Comparison of ENCODE assay signal across 8 mouse cellular contexts in the genomic region with DNA sequence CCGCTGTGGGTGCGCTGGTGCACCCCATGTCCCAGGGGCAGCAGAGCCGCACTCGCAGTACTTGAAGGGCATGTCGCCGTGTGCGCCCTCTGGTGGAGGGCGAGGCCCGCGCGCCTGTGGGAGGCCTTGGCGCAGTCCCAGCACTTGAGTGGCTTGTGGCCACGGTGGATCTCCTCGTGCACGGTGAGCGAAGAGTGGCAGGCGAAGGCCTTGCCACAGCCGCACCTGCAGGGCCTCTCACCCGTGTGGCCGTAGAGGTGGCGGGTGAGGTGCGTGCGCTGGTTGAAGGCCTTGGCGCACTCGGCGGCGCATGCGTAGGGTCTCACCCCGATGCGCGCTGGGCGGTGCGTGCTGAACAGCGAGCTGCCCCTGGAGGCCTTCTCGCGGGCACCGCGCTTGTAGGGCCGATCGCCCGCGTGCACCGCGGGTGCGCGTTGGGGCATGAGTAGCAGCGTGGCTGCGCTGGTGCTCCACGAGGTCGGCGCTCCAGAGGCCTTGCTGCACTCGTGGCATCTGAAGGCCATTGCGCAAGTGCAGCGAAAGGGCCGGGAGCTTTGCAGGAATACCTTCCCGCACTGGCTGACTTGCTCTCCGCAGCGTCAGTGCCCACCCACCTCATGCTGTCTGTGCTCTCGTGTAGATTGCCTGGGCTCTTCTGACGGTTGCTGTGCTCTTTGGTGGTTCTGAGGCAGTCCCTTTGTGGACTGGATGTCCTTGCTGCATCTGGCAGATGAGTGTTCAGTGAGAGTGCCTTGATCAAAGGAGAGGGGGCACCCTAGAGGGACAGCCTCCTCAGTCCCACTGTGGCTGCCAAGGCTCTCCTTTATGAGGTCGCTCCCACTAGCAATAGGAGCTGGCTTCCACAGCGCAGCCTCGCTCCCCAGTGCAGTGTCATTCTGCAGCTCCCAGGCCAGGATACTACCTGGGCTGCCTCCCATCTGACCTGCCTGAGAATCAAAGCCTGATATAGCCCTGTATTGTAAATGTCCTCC. TPM values are rescaled to one million over a fixed set of nuclear protein-coding genes. Genes with fewer than 3 reads are reported as not detected.
A peak's percentile ranks its signal among the peaks of the same experiment; 100 is the strongest.
DNase-seq lines count a peak whose midpoint lies in the region; ATAC-seq and TF ChIP-seq lines count a peak whose summit lies in the region.

No protein-coding gene starts in this region.

- no peaks in the 10 kb centered on the region for H3K36me3 ChIP-seq in hindbrain, postnatal 0 days (ENCODE audit: insufficient read depth, low read length)
- H3K36me3 ChIP-seq in limb, embryonic 11.5 days (ENCODE audit: control insufficient read depth, insufficient read depth, low read length): no peaks in the 10 kb centered on the region
- no peaks in the 10 kb centered on the region for H3K36me3 ChIP-seq in midbrain, embryonic 11.5 days (ENCODE audit: control insufficient read depth, insufficient read depth, low read length)
- no peaks in the 10 kb centered on the region for H3K36me3 ChIP-seq in spleen, adult 2 months (ENCODE audit: control insufficient read depth, insufficient read depth, low read length)

- no peaks in the 10 kb centered on the region for H3K9me3 ChIP-seq in hindbrain, postnatal 0 days (ENCODE audit: low read length)
- H3K9me3 ChIP-seq in limb, embryonic 11.5 days (ENCODE audit: control insufficient read depth, low read length): no peaks in the 10 kb centered on the region
- H3K9me3 ChIP-seq in midbrain, embryonic 11.5 days (ENCODE audit: control insufficient read depth, low read length): no peaks in the 10 kb centered on the region

- peak overlapping the region; percentile 76 for H3K4me2 ChIP-seq in hindbrain, postnatal 0 days (ENCODE audit: low read depth, low read length)
- peak overlapping the region; percentile 88 for H3K4me2 ChIP-seq in limb, embryonic 11.5 days (ENCODE audit: low read depth, severe bottlenecking)
- H3K4me2 ChIP-seq in midbrain, embryonic 11.5 days: peak overlapping the region; percentile 89

- H3K27ac ChIP-seq in gastrocnemius, adult 2 months: peak overlapping the region; percentile 55
- peak overlapping the region; percentile 60 for H3K27ac ChIP-seq in hindbrain, postnatal 0 days
- H3K27ac ChIP-seq in limb, embryonic 11.5 days (replicated peaks; ENCODE audit: low read depth, low read length): no peak overlapping the region
- no peak overlapping the region for H3K27ac ChIP-seq in midbrain, embryonic 11.5 days (ENCODE audit: low read depth, low read length)
- no peak overlapping the region for H3K27ac ChIP-seq in spleen, adult 2 months (ENCODE audit: insufficient read depth, low read length)

- TF ChIP-seq POLR2A in spleen, adult 2 months (IDR thresholded peaks at IDR 0.05; ENCODE audit: low read depth, low read length): no peak

- DNase-seq in ovary, adult 18-20 months (ENCODE audit: low spot score): peak; percentile 52
- no peak for DNase-seq in ovary, postnatal 14 days (ENCODE audit: low spot score)
- peak; percentile 78 to 82 for DNase-seq in cerebellum, postnatal 14 days
- DNase-seq in gastrocnemius, adult 2 months: peak; percentile 77
- DNase-seq in hindbrain, postnatal 0 days (ENCODE audit: low spot score): peak; percentile 81
- DNase-seq in limb, embryonic 11.5 days (ENCODE audit: low spot score): peak; percentile 87
- peak; percentile 98 for DNase-seq in midbrain, embryonic 11.5 days (ENCODE audit: low spot score, missing footprints)
- peak; percentile 42 to 53 for DNase-seq in spleen, adult 2 months (ENCODE audit: low read depth in 1 of 2, low spot score in 2 of 2)

- peak; percentile 82 for TF ChIP-seq CTCF in gastrocnemius, adult 2 months (IDR thresholded peaks at IDR 0.05)
- TF ChIP-seq CTCF in hindbrain, postnatal 0 days (IDR thresholded peaks at IDR 0.05; ENCODE audit: low read depth): peak; percentile 95
- TF ChIP-seq CTCF in spleen, adult 2 months (IDR thresholded peaks at IDR 0.05; ENCODE audit: extremely low read depth, insufficient read depth, insufficient read length, insufficient replicate concordance): peak; percentile 92

- under 1% methylated on average over 61 of the region's 63 CpGs for WGBS in hindbrain, postnatal 0 days
- WGBS in limb, embryonic 11.5 days: 1% methylated on average over 63 of the region's 63 CpGs
- 1% methylated on average over 63 of the region's 63 CpGs for WGBS in midbrain, embryonic 11.5 days
- 5% methylated on average over 62 of the region's 63 CpGs for WGBS in spleen, adult 2 months

- peak overlapping the region; percentile 55 for H3K9ac ChIP-seq in hindbrain, postnatal 0 days (replicated peaks; ENCODE audit: low read length)
- H3K9ac ChIP-seq in limb, embryonic 11.5 days (ENCODE audit: low read length): peak overlapping the region; percentile 76
- H3K9ac ChIP-seq in midbrain, embryonic 11.5 days (ENCODE audit: low read length): peak overlapping the region; percentile 75

- 0 out of 2 replicates have a peak, but pooled peaks cover 4% of the 10 kb centered on the region for H3K27me3 ChIP-seq in hindbrain, postnatal 0 days (ENCODE audit: insufficient read depth, low read length)
- peaks cover 5% of the 10 kb centered on the region; the same call in 1 of the 2 replicates for H3K27me3 ChIP-seq in limb, embryonic 11.5 days (ENCODE audit: control insufficient read depth, insufficient read depth, low read length)
- peaks cover 28% of the 10 kb centered on the region for H3K27me3 ChIP-seq in midbrain, embryonic 11.5 days (ENCODE audit: control insufficient read depth, insufficient read depth, low read length)
- H3K27me3 ChIP-seq in spleen, adult 2 months (ENCODE audit: control insufficient read depth, insufficient read depth, low read length): no peaks in the 10 kb centered on the region

- intact Hi-C loops in gastrocnemius, adult 2 months (cut with DNase I): no loop called here

- peak; percentile 86 for ATAC-seq in hindbrain, postnatal 0 days
- ATAC-seq in limb, embryonic 11.5 days (ENCODE audit: insufficient number of reproducible peaks, low FRiP score, low TSS enrichment, low read depth): peak; percentile 58
- peak; percentile 88 for ATAC-seq in midbrain, embryonic 11.5 days (ENCODE audit: low FRiP score)

- H3K4me3 ChIP-seq in gastrocnemius, adult 2 months: peak overlapping the region; percentile 72
- H3K4me3 ChIP-seq in hindbrain, postnatal 0 days (ENCODE audit: low read length): peak overlapping the region; percentile 38
- peak overlapping the region; percentile 47 for H3K4me3 ChIP-seq in limb, embryonic 11.5 days (ENCODE audit: low read depth, low read length)
- H3K4me3 ChIP-seq in midbrain, embryonic 11.5 days (ENCODE audit: low read depth, low read length): peak overlapping the region; percentile 44
- peak overlapping the region; percentile 54; the same call in 1 of the 2 replicates for H3K4me3 ChIP-seq in spleen, adult 2 months (ENCODE audit: extremely low read depth, insufficient read depth, insufficient read length)

- 0 out of 2 replicates have a peak, but pooled peaks cover 13% of the 10 kb centered on the region for H3K4me1 ChIP-seq in hindbrain, postnatal 0 days (ENCODE audit: insufficient read depth, low read length)
- peaks cover 9% of the 10 kb centered on the region; the same call in 1 of the 2 replicates for H3K4me1 ChIP-seq in limb, embryonic 11.5 days (ENCODE audit: control insufficient read depth, insufficient read depth, low read length)
- peaks cover 2% of the 10 kb centered on the region; the same call in 1 of the 2 replicates for H3K4me1 ChIP-seq in midbrain, embryonic 11.5 days (ENCODE audit: control insufficient read depth, insufficient read depth, low read length)
- H3K4me1 ChIP-seq in spleen, adult 2 months (ENCODE audit: control insufficient read depth, insufficient read depth, insufficient read length): peaks cover 11% of the 10 kb centered on the region

RNA-seq across cellular contexts. Expression of gene B830017H08Rik, which starts 17.2 kb away (rescaled TPM):
- total RNA-seq in gastrocnemius, adult 2 months (2021): not detected
- total RNA-seq in hindbrain, postnatal 0 days (2014; rRNA removed): 6.1 and 9.1 TPM in 2 replicates
- polyA plus RNA-seq in hindbrain, postnatal 0 days (2015; fragmentation: Nextera tagmentation; extraction: Ambion mirVana): 6.3 and 6.4 TPM in 2 replicates
- polyA plus RNA-seq in limb, embryonic 11.5 days (2014; fragmentation: Nextera tagmentation; extraction: Ambion mirVana): 0.73 and 0.77 TPM in 2 replicates
- polyA plus RNA-seq in midbrain, embryonic 11.5 days (2014; fragmentation: Nextera tagmentation; extraction: Ambion mirVana): 0.21 and 0.37 TPM in 2 replicates
- not detected in 2 replicates for polyA plus RNA-seq in spleen, adult 2 months (2012; rRNA removed)

RNA-seq across cellular contexts. Expression of gene Scarf2, which starts 18.6 kb away (rescaled TPM):
- total RNA-seq in gastrocnemius, adult 2 months (2021): 1 to 10 TPM; 3.6 to 5.2 TPM
- 15.5 and 15.6 TPM in 2 replicates for total RNA-seq in hindbrain, postnatal 0 days (2014; rRNA removed)
- 2.0 and 2.3 TPM in 2 replicates for polyA plus RNA-seq in hindbrain, postnatal 0 days (2015; fragmentation: Nextera tagmentation; extraction: Ambion mirVana)
- 23.4 and 26.4 TPM in 2 replicates for polyA plus RNA-seq in limb, embryonic 11.5 days (2014; fragmentation: Nextera tagmentation; extraction: Ambion mirVana)
- polyA plus RNA-seq in midbrain, embryonic 11.5 days (2014; fragmentation: Nextera tagmentation; extraction: Ambion mirVana): 3.8 and 4.4 TPM in 2 replicates
- polyA plus RNA-seq in spleen, adult 2 months (2012; rRNA removed): 27.6 and 40.8 TPM in 2 replicates

RNA-seq across cellular contexts. Expression of gene Car15, which starts 22.5 kb away (rescaled TPM):
- 1 to 10 TPM; 1.3 to 2.1 TPM for total RNA-seq in gastrocnemius, adult 2 months (2021)
- total RNA-seq in hindbrain, postnatal 0 days (2014; rRNA removed): 3.3 and 7.0 TPM in 2 replicates
- 1.9 TPM in 2 replicates for polyA plus RNA-seq in hindbrain, postnatal 0 days (2015; fragmentation: Nextera tagmentation; extraction: Ambion mirVana)
- polyA plus RNA-seq in limb, embryonic 11.5 days (2014; fragmentation: Nextera tagmentation; extraction: Ambion mirVana): 3.0 and 3.2 TPM in 2 replicates
- polyA plus RNA-seq in midbrain, embryonic 11.5 days (2014; fragmentation: Nextera tagmentation; extraction: Ambion mirVana): 2.2 and 2.3 TPM in 2 replicates
- polyA plus RNA-seq in spleen, adult 2 months (2012; rRNA removed): 10.0 and 11.2 TPM in 2 replicates

RNA-seq across cellular contexts. Expression of gene Klhl22, which starts 56.3 kb away (rescaled TPM):
- 10 to 100 TPM; 20.5 to 23.6 TPM for total RNA-seq in gastrocnemius, adult 2 months (2021)
- total RNA-seq in hindbrain, postnatal 0 days (2014; rRNA removed): 176 and 190 TPM in 2 replicates
- 69.6 and 80.5 TPM in 2 replicates for polyA plus RNA-seq in hindbrain, postnatal 0 days (2015; fragmentation: Nextera tagmentation; extraction: Ambion mirVana)
- polyA plus RNA-seq in limb, embryonic 11.5 days (2014; fragmentation: Nextera tagmentation; extraction: Ambion mirVana): 68.2 and 68.7 TPM in 2 replicates
- polyA plus RNA-seq in midbrain, embryonic 11.5 days (2014; fragmentation: Nextera tagmentation; extraction: Ambion mirVana): 38.7 and 39.5 TPM in 2 replicates
- 20.0 and 25.5 TPM in 2 replicates for polyA plus RNA-seq in spleen, adult 2 months (2012; rRNA removed)

Comparison
In these comparisons a context has a peak if more than half of its experiments do, and no peak if none do; other contexts are left out.
1. H3K27ac ChIP-seq: peak in gastrocnemius, adult 2 months (single experiment) and hindbrain, postnatal 0 days (single experiment); none in limb, embryonic 11.5 days (single experiment), midbrain, embryonic 11.5 days (single experiment) and spleen, adult 2 months (single experiment).
2. Peak in every context shown above with its lines, with median percentiles within 50 percentile points of each other: H3K4me3 ChIP-seq, CTCF ChIP-seq, ATAC-seq, H3K4me2 ChIP-seq and H3K9ac ChIP-seq.